Mouse (Mus musculus) cortical plate, adult 2 months (tissue): ENCODE measurements around the gene Pold3.

ENCODE experiments used
- CTCF ChIP-seq: fragments of 200-500 bp; IDR thresholded peaks from 2 replicates; pipeline ENCODE4 v1.5.1; 2011; ENCODE audit warnings: mild to moderate bottlenecking, control low read depth, low read length; ENCODE audit not compliant: insufficient read depth; ENCODE audit errors: extremely low read depth
- POLR2A ChIP-seq: fragments of 200-500 bp; IDR thresholded peaks from 2 replicates; pipeline ENCODE4 v1.6.1; 2011; ENCODE audit warnings: mild to moderate bottlenecking, low read length, control low read depth; ENCODE audit not compliant: insufficient read depth; ENCODE audit errors: extremely low read depth

DNA sequence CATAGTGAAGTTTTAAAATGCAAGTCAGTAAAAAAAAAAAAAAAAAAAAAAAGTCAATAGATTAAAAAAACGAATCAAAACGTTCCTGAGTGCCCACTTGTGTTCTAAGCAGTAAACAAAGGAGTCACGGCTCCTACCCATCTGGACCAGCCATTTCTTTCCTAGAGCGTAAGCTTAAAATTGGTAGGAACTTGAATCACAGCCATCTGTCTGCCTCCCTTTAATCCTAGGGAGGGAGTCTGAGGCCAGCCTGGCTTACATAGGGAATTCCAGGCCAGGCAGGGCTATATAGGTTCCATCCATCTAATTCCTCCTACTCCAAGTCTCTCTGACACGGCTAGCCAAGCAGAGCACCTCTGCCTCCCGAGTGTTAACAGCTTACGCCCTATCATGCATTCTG, 7.5 kb downstream of the Pold3 start:
- no peak for TF ChIP-seq POLR2A
- TF ChIP-seq CTCF, result no peak
